Mouse (Mus musculus) R1 (cell line): ENCODE measurements around the gene Slc4a10.
A peak's percentile ranks its signal among the peaks of the same experiment; 100 is the strongest.

Source experiments
- DNase-seq: peaks from one replicate; pipeline ENCODE4 v3.0.0-alpha.2; 2018; ENCODE audit warnings: low read depth, low spot score

Slc4a10 gene

GRCm38 (mm10) chr2:62347762-62348161 is 301.5 kb downstream of the Slc4a10 start:
- no peak for DNase-seq

GRCm38 (mm10) chr2:62352035-62352434 is 305.8 kb downstream of the Slc4a10 start:
- DNase-seq: no peak

GRCm38 (mm10) chr2:62355766-62356165 is 309.5 kb downstream of the Slc4a10 start:
- peak; percentile 47 for DNase-seq

DNA sequence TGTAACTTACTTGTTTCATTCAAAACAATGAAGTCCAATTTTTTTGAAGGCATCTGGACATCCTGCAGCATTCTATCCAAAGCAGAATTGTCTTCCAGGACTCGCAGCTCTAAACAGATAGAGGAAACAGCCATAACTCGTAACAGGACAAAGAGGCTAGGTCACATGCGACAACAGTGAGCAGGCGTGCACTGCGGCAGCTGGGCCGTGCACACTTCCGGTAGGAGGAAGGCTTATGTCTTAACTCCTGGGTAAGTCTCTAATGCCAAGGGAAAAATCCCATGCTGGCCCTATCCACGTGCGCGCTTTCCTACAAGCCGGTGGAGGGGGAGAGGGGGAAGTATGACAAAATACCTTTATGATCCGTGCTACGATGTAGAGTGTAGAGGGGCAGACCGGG is 310.3 kb downstream of the Slc4a10 start:
- peak; percentile 63 for DNase-seq

GRCm38 (mm10) chr2:62357259-62357658 is 311.0 kb downstream of the Slc4a10 start:
- DNase-seq: peak; percentile 15

- no peak for DNase-seq
Measured at GRCm38 (mm10) chr2:62360872-62361271, 314.6 kb downstream of the Slc4a10 start.

DNA sequence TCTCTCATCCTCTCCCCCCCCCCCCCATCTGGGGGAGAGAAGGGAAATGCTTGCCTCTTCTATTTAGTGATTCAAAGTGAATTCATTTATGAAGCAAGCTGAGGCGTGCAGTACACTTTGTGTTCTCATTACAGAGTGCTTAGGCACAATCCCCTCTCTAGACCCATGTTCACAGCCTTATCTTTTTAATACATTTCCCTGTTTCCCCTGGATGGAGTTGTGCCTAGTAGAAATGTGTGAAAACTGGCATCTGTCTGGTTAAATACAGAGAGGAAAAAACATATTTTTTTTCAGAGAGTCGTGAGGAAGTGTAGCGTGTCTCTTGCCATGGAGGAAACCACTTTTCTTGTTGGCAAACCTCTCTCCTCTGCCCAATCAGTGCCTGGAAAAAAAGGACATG is 315.3 kb downstream of the Slc4a10 start:
- no peak for DNase-seq

- no peak for DNase-seq
Measured at GRCm38 (mm10) chr2:62362211-62362610, 315.9 kb downstream of the Slc4a10 start.

GRCm38 (mm10) chr2:62363606-62364005 is 317.3 kb downstream of the Slc4a10 start:
- no peak for DNase-seq

DNA sequence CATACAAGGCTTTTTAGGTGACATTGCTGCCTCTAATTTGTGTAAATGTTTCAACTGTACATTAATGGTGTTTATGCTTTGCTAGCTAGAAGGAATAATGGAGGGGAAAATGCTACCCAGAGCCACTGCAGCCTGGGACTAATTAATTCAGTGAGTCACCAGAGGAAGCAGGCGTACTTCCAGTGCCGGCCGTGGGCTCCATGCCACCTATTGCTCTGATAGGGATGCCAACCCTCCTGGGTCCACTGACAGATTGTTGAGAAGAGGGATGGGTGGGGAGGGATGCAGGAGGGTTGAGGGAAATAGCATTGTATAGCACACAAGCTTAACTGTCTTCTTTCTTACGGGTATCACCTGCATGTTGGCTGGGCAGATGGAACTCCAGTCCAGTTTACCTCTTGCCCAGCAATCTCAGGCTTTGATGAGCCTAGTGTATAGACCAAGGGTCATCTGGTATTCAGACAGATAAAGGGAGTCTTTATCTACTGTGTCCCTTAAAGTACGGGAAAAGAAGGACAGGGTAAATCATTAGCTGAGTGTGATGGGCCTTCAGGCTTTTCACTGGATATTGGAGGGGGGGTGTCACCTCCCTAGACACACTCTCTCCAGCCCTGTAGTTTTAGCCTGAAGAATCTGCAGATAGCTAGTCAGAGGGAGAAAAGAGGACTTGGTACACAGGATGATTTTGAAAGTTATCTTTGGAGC is 322.2 kb downstream of the Slc4a10 start:
- no peak for DNase-seq

- peak; percentile 21 for DNase-seq
Measured at GRCm38 (mm10) chr2:62370048-62370447, 323.8 kb downstream of the Slc4a10 start.

- no peak for DNase-seq
Measured at GRCm38 (mm10) chr2:62373692-62374091, 327.4 kb downstream of the Slc4a10 start.
